Mouse (Mus musculus): Measurements from ENCODE around the gene Trappc10.
"Not testable (repeated sequence)": the region's sequence is repeated elsewhere in the genome, so short reads cannot be mapped to it uniquely, and the experiment has no call there.

GRCm38 (mm10) chr10:78186076-78186475 is 58.4 kb downstream of the Trappc10 start:
- TF ChIP-seq CTCF (IDR thresholded peaks at IDR 0.05; ENCODE audit: control insufficient read depth, insufficient read depth, insufficient read length); MYOD1 (IDR thresholded peaks at IDR 0.05; ENCODE audit: control insufficient read depth, insufficient read length, low read depth); MAX (IDR thresholded peaks at IDR 0.05): not testable (repeated sequence)
